Mouse (Mus musculus): ENCODE results near the gene Foxb1.

Foxb1 gene

GRCm38 (mm10) chr9:69757254-69757653 is 3.5 kb downstream of the Foxb1 start:
- peak; percentile 8 to 24 for DNase-seq (ENCODE audit: low spot score in 2 of 2)

GRCm38 (mm10) chr9:69756456-69756855 is 4.3 kb downstream of the Foxb1 start:
- no peak for DNase-seq (ENCODE audit: low spot score in 2 of 2)

DNA sequence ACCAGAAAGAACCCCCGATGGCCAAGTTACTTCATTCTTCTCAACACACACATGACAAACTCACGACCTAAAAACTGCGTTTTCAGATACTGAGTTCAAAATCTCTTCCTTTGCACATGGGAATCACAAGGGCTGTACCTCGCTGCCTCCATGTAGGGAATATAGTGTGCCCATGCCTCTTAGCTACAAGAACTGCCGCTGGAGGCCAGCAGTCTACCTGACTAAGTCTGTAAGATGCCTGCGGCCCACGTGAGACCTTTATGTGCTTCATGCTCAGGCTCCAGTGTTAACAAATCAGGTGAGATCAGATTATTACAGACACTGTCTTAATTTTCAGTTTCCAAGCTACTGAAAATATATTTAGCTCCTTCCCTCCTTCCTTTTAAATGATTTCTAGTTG is 4.7 kb downstream of the Foxb1 start:
- DNase-seq (ENCODE audit: low spot score in 2 of 2), result no peak

DNA sequence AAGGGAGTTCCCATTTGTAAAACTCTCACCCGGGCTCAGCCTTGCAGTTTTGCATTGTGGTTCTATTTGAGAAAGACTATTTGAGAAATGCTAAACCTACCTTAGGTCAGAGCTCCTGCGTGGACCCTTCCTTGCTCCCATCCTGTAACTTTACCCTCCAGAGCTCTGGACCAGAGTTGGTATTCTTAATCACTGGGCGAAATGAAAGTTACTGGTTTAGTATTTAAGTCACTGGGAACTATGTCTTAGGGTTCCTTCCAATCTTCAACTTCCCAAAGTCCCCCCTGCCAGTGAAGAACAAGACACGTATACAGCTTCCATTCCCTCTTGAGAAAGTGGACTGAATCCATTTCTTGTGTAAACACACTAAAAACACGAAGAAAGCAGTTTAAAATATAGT is 5.6 kb downstream of the Foxb1 start:
- no peak for DNase-seq (ENCODE audit: low spot score in 2 of 2)

- no peak for DNase-seq (ENCODE audit: low spot score in 2 of 2)
Observed at GRCm38 (mm10) chr9:69754712-69755111, 6.0 kb downstream of the Foxb1 start.

DNA sequence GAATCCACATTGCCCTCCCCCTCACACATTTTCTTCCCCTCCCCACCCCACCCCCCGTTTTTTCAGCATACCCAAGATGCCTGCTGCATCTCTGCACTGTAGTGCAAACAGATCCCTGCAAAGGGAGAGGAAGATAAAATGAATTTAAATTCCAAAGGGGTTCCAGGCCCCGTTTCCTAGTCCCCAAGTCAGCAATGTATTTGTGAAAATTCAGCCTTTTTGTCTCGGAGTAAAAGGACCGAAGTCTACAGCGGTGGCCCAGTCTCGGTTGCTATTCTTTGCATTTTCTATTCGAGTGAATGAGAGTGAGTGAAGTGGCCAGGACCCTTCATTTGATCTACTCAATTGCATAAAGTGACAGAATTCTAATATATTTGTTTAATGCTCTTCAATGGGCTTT is 6.4 kb downstream of the Foxb1 start:
- no peak for DNase-seq (ENCODE audit: low spot score in 2 of 2)

DNA sequence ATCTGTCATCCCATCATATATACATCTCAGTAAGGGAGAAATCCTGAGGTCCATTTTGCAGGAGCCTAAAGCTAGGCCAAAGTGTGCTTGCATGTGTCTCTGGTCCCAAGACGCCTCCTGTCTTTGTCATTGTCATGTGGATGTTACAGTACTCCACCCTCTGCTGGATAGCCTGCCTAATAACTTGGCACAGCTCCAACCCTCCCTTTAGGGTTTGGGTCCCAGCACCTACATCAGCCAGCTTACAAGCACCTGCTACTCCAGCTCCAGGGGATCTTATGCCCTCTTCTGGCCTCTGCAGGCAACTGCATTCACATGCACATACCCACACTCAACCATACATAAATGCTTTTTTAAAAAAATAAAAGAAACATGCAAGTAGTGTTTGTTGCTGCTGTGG is 12.8 kb downstream of the Foxb1 start:
- no peak for DNase-seq (ENCODE audit: low spot score in 2 of 2)

GRCm38 (mm10) chr9:69728736-69729135 is 32.0 kb downstream of the Foxb1 start:
- DNase-seq (ENCODE audit: low spot score in 2 of 2), result no peak

DNA sequence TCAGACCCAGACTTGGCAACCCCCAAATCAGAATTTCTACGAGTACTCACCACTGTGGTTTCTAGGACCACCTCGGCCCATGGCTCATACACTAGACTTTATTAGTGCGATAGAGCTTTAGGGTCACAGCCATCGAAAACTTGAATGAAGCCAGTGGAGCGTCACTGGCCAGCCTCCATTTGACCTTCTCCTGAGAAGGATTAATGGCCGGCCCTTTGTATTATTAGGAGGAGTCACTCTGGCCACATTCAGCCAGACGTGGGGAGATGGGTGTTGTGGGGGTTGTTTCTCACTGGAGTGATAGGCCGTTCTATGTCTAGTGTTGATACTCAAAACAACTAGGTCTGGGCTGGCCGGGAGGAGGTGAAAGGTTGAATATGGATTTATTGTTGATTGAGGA is 42.3 kb downstream of the Foxb1 start:
- DNase-seq (ENCODE audit: low spot score in 2 of 2), result no peak

DNA sequence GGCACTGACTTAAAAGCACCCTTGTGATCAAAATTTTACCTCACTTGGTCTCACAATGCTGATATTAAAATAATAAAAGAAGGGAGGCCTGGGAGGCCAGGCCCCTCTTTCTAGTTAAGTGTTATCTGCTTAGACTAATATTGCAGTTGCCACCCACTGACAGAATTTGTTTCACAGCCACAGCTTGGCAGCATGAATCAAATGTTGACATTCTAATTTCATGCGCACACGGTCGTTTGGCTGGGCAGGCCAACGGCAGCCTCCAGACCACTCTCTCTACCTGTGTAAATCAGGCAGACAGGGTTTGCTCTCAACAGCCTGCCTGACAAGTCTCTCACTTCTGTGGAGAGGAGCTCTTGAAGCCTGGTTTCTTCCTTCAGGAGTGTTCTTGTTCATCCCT is 44.4 kb downstream of the Foxb1 start:
- no peak for DNase-seq (ENCODE audit: low spot score in 2 of 2)

DNA sequence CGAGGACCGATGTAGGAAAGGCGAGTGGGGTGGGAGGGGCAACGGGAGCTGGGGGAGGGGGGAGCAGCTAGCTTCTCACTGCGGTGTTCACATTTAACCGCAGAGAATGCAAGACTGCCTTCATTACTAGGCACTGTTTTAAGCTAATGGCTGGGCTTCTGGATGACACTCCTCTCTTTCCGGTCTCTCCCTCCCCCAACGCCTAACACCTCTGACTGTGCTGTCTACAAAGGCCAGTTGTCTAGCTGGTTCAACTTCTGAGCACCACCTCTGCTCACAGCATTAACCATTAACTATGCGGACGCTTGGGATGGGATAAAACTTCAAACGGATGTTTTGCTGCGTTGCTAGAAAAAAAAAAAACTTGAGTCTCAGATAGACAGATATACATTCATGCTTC is 45.3 kb downstream of the Foxb1 start:
- DNase-seq (ENCODE audit: low spot score in 2 of 2), result peak; percentile 38 to 62

DNA sequence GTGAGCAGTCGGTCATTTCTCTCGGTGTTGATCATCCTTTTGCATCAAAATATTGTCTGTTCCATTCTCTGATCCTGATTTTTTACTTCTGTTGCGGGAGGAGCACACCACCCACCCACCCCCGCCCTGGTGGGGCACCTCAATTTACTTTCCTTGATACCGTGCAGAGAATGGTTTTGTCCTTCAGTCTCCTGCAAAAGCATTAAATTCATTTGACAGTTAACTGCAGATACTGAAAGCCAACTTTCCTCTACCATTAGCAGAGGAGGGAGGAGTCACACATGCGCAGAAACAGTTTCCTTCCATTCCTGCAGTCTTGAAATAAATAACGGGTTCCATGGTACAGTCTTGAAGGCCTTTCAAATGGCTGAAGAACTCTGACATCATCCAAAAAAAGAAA is 46.4 kb downstream of the Foxb1 start:
- DNase-seq (ENCODE audit: low spot score in 2 of 2), result no peak

GRCm38 (mm10) chr9:69713577-69714327 is 47.0 kb downstream of the Foxb1 start:
- DNase-seq (ENCODE audit: low spot score in 2 of 2), result no peak

DNA sequence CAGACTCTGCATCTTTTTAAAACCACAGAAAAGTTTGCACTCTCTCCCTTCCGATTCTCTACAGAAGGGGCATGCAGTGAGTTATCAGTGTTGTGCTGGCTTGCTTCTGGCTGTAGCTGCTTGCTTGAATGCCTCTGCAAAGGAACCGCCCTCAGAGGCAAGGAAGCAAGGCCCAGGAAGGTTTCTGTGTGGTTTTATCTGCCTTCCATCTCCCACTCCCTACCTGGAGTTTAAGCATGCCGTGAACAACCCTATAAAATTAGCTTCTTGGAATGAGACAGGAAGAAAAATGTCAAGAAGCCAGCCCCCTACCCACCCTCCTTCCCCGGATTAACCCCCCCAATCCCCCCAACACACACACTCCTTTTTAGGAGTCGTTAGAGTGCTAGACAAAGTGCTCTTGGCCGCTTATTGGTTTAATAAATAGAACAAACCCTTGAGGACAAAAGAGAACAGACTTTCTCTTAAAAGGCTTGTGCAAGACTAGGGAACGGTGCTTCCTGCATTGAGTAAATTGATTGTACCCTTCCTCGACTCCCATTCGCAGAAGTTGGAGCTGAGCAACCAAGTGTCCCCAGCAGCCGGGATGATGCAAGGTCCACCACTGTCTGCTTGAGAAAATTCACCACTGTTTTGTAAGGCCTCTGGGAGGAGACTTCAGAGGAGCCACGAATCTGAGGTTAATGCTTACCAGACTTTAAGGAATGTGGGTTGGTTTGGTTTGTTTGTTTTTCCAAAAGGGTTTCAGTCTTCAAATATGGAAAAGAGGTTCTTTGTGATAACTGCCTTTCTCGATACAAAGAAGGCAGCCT is 47.8 kb downstream of the Foxb1 start:
- no peak for DNase-seq (ENCODE audit: low spot score in 2 of 2)
